Mouse (Mus musculus) hindbrain, postnatal 0 days (tissue): ENCODE results near the gene Dctn2. TPM values are rescaled to one million over a fixed set of nuclear protein-coding genes. Genes with fewer than 3 reads are reported as not detected.

ENCODE experiments used
- ATAC-seq: fragments of 200-750 bp; cut with Nextera tagmentation; 2 replicates; pipeline ENCODE4 v1.8.0; 2017; ENCODE audit warnings: mild to moderate bottlenecking, moderate TSS enrichment, moderate library complexity
- DNase-seq: peaks from one replicate; pipeline ENCODE4 v3.0.0-alpha.2; 2015; ENCODE audit warnings: low spot score
- H3K27ac ChIP-seq: fragments of 300-500 bp; sonication (generic); 2 replicates; pipeline ENCODE4 v1.5.1; 2014; ENCODE audit warnings: mild to moderate bottlenecking
- H3K27me3 ChIP-seq: fragments of 300-500 bp; sonication (generic); 2 replicates; pipeline ENCODE4 v1.6.1; 2014; ENCODE audit warnings: low read length, mixed read lengths; ENCODE audit not compliant: insufficient read depth
- H3K36me3 ChIP-seq: fragments of 300-500 bp; sonication (generic); 2 replicates; pipeline ENCODE4 v1.6.1; 2014; ENCODE audit warnings: low read length, mixed read lengths; ENCODE audit not compliant: insufficient read depth
- H3K4me1 ChIP-seq: fragments of 300-500 bp; sonication (generic); 2 replicates; pipeline ENCODE4 v1.6.1; 2014; ENCODE audit warnings: antibody characterized with exemption, low read length, mixed read lengths; ENCODE audit not compliant: insufficient read depth
- H3K4me2 ChIP-seq: fragments of 300-500 bp; sonication (generic); 2 replicates; pipeline ENCODE4 v1.6.1; 2014; ENCODE audit warnings: low read depth, mild to moderate bottlenecking, low read length, moderate library complexity, mixed read lengths
- H3K4me3 ChIP-seq: fragments of 300-500 bp; sonication (generic); 2 replicates; pipeline ENCODE4 v1.5.1; 2014; ENCODE audit warnings: low read length
- H3K9ac ChIP-seq: fragments of 300-500 bp; sonication (generic); replicated peaks from 2 replicates; pipeline ENCODE4 v1.6.1; 2014; ENCODE audit warnings: mild to moderate bottlenecking, low read length, moderate library complexity, mixed read lengths
- H3K9me3 ChIP-seq: fragments of 300-500 bp; sonication (generic); 2 replicates; pipeline ENCODE4 v1.6.1; 2016; ENCODE audit warnings: low read length, mixed read lengths
- CTCF ChIP-seq: IDR thresholded peaks from 2 replicates; pipeline ENCODE4 v1.5.1; 2016; ENCODE audit warnings: antibody characterized with exemption, control low read depth, low read depth
- WGBS: fragments of 180-500 bp; shearing (Covaris S2); extraction: QIAGEN DNeasy Blood & Tissue Kit; methylation state at CpG from one replicate; pipeline ENCODE4 v1.1.7; 2014; 5-methylcytosine and 5-hydroxymethylcytosine counted together
- polyA plus RNA-seq: library from polyadenylated mRNA; unstranded; fragments of >200 nt; fragmentation: Nextera tagmentation; extraction: Ambion mirVana; gene quantifications from 2 replicates; pipeline ENCODE4 v1.2.1, GENCODE M21; 2015
- total RNA-seq: library from RNA; depleted of rRNA; stranded (reverse); fragments of >200 nt; gene quantifications from 2 replicates; pipeline ENCODE4 v1.2.3, GENCODE M21; 2014

The Dctn2 gene
- total and polyA plus RNA-seq, 2 experiments from 2014 or later: 314 to 323 TPM

DNA sequence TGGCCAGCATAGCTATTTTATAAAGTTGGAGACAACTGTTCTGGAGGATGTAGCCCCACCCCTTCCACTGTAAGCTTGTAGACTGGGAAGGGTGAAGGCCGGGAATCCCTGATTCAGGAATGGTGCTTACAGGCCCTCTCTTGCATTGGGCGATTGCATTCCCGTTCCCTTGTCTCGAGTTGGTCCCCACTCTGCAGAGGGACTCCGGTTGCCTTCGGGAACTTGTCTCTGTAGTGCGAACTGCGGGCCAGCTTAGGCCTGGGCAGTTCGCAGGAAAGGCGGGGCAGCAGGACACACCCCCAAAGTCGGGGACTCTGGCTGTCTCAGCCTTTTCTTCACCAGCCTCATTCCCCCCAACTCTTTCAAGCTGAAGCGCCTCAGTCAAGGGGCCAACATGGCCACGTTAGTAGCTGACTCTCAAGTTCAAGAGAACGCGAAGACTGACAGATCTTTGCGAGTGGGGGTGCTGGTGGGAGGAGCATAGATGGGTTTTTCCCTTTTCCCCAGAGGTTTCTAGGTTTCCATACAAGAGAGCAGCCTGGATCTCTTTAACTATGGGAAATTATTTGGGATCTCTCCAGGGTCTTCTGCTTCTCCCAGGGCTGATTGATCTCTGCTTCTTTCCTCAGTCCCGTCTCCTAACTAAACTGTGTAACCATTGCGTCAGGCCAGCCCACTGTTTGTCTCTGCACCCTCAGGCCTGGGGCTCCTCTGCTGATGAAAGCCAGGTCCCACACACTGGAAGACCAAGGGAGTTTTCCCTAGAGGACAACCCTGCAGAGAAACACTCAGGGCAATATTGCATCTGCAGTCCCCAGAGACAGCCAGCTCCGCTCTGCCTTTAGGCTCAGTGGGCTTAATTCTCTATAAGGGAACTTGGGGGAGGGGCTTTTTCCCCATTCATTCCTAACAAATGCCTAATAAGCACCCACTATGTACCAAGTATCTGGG lies 25.0 kb downstream of the Dctn2 start:
- peak; percentile 62 for DNase-seq

DNA sequence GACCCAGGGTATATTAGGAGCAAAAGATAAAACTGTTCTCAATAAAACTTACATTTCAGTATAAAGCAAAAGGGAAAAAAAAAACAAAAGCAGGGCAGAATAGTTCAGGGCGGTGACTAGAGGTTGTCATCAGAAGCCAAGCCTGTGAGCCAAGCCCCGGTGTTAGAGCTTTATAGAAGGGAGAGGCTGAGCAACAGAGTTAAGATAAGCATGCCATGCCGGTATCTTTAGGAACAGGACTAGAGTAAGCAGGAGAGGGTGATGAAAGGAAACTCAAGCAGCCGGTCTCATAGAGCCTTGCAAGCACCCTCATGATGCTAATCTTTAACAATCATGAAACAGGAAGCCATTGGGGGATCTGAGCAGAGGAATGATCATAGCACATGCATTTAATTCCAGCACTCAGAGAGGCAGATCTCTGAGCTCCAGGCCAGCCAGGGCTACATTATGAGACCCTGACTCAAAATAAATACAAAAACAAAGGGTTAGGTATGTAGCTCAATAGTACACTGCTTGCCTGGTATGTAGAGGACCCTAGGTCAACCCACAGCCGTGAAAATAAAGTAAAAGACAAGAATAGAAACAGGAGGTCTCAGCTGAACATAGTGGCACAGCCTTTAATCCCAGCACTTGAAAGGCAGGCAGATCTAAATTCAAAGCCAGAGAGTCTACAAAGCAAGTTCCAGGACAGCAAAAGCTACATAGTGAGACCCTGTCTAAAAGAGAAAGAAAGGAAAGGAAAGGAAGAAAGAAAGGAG lies 25.9 kb downstream of the Dctn2 start:
- 45% methylated on average over 5 of the region's 5 CpGs for WGBS
- TF ChIP-seq CTCF: no peak
- H3K4me1 ChIP-seq: peaks cover 23% of the 10 kb centered on the region
- H3K27ac ChIP-seq: peak overlapping the region; percentile 97; the same call in 1 of the 2 replicates
- H3K4me3 ChIP-seq: peak overlapping the region; percentile 69
- peak overlapping the region; percentile 66; the same call in 1 of the 2 replicates for H3K9ac ChIP-seq
- H3K27me3 ChIP-seq: no peaks in the 10 kb centered on the region
- DNase-seq: no peak
- ATAC-seq: no peak
- peaks cover 24% of the 10 kb centered on the region for H3K36me3 ChIP-seq
- H3K4me2 ChIP-seq: peak overlapping the region; percentile 80
- no peaks in the 10 kb centered on the region for H3K9me3 ChIP-seq

More for the DNA sequence above, 25.0 kb downstream of the Dctn2 start:
- peak overlapping the region; percentile 66 for H3K9ac ChIP-seq
- peak; percentile 46 for ATAC-seq
- WGBS: 1% methylated on average over 19 of the region's 19 CpGs
- peak overlapping the region; percentile 97 for H3K27ac ChIP-seq
- TF ChIP-seq CTCF: no peak
- H3K27me3 ChIP-seq: no peaks in the 10 kb centered on the region
- H3K4me2 ChIP-seq: peak overlapping the region; percentile 80
- H3K36me3 ChIP-seq: peaks cover 17% of the 10 kb centered on the region
- peak overlapping the region; percentile 69 for H3K4me3 ChIP-seq
- no peaks in the 10 kb centered on the region for H3K9me3 ChIP-seq
- peaks cover 32% of the 10 kb centered on the region for H3K4me1 ChIP-seq

DNA sequence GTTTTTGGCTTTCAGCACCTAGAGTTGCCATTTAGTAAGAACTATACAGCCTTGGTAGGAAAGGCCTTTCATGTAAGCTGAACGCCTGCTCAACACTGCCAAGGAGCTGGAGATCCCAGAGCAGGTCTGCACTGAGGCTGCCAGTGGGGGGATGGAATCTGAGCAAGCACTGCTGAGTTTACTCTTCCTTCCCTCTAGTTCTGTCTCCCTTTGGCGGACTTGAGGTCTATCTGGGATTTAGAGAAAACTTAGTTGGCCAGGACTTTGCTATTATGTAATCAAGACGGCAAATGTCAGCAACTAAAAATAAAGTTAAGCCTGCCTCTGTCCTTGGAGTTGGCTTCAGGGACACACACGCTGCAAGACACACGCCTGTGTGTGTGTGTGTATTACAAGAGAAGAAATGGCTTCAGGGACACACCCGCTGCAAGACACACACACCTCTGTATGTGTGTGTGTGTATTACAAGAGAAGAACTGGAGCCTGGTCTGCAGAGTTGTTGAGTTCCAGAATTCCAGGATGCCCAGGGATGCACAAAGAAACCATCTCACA lies 26.9 kb downstream of the Dctn2 start:
- 82% methylated on average over 6 of the region's 6 CpGs for WGBS

DNA sequence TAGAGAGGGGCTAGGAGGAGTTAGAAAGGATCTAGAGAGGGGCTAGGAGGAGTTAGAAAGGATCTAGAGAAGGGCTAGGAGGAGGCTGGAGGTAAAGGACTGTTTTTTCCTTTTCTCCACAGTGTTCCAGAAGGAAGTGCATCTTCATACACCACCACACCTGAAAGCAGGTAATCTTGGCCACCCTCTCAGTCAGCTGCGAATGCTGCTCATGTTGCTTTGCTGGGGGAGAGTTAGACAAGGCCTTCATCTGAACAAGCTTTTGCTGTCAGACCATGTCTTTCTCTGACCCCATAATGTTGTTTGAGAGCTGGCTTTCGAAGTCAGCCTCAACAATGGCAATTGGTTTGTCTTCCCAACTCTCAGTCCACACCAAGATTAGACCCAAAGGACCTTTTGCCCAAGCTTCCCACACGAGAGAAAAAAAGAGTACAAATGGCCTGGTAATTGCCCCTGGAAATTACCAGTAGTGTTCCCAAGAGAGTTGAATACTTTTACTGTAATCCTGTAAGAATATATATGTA lies 27.5 kb downstream of the Dctn2 start:
- no peaks in the 10 kb centered on the region for H3K27me3 ChIP-seq
- no peak overlapping the region for H3K4me2 ChIP-seq
- no peak overlapping the region for H3K9ac ChIP-seq
- peaks cover 38% of the 10 kb centered on the region for H3K36me3 ChIP-seq
- TF ChIP-seq CTCF: no peak
- ATAC-seq (no peak), DNase-seq (no peak)
- no peak overlapping the region for H3K27ac ChIP-seq
- no peaks in the 10 kb centered on the region for H3K9me3 ChIP-seq
- H3K4me3 ChIP-seq: no peak overlapping the region
- peaks cover 15% of the 10 kb centered on the region for H3K4me1 ChIP-seq
- WGBS: 84% methylated on average over 3 of the region's 3 CpGs

More for the DNA sequence above, 26.9 kb downstream of the Dctn2 start:
- Histone ChIP-seq H3K4me3 (no peak overlapping the region), H3K9ac (no peak overlapping the region), H3K27ac (no peak overlapping the region), H3K4me2 (no peak overlapping the region), H3K4me1 (peaks cover 15% of the 10 kb centered on the region), H3K27me3 (no peaks in the 10 kb centered on the region), H3K36me3 (peaks cover 34% of the 10 kb centered on the region), H3K9me3 (no peaks in the 10 kb centered on the region)
- TF ChIP-seq CTCF: no peak
- DNase-seq (no peak), ATAC-seq (no peak)

DNA sequence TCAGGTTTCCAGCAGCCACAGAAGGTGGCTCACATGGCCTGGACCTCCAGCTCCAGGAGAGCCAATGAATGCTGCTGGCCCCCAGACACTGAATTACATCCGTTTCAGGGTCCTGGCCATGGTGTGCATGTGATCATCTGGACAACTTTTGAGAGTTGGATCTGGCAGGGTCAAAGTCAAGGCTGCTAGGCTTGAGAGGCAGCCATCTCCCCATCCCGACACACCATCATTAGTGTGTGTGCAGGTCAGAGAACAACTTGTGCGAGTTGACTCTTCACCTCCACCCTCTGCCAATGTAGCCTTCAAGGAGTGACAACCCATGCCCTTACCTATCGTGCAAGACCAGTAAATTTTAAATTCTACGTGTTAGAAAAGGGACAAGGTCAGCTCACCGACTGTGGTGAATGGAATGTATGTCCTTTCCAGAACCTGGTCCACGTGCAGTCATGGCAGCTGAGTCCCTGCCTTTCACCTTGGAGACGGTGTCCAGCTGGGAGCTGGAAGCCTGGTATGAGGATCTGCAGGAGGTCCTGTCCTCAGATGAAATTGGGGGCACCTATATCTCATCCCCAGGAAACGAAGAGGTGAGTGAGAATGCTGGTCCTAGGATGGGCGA lies 28.8 kb downstream of the Dctn2 start:
- no peaks in the 10 kb centered on the region for H3K9me3 ChIP-seq
- 92% methylated on average over 10 of the region's 10 CpGs for WGBS
- no peak overlapping the region for H3K4me2 ChIP-seq
- H3K27me3 ChIP-seq: no peaks in the 10 kb centered on the region
- H3K27ac ChIP-seq: no peak overlapping the region
- H3K36me3 ChIP-seq: peaks cover 51% of the 10 kb centered on the region
- TF ChIP-seq CTCF: no peak
- peaks cover 11% of the 10 kb centered on the region for H3K4me1 ChIP-seq
- H3K4me3 ChIP-seq: no peak overlapping the region
- no peak overlapping the region for H3K9ac ChIP-seq
- DNase-seq: no peak
- no peak for ATAC-seq
